Mouse (Mus musculus): ENCODE measurements at regions not wholly inside any gene's neighbourhood (a gene's known extent, or its start where the extent isn't known, plus 50 kb on each side); places are given as distances from the start of the nearest gene placed in this dataset.

GRCm38 (mm10) chr12:28380203-28380602 is 172.0 kb downstream of the Dcdc2c start:
- 87% methylated on average over 3 of the region's 3 CpGs for WGBS
- TF ChIP-seq CTCF (IDR thresholded peaks at IDR 0.05; ENCODE audit: insufficient read depth, low read length) = no peak
- TF ChIP-seq POLR2A (IDR thresholded peaks at IDR 0.05; ENCODE audit: borderline replicate concordance, extremely low read depth, low read depth, low read length) = no peak
- no peak overlapping the region for H3K4me3 ChIP-seq (replicated peaks; ENCODE audit: extremely low read depth, low read depth, low read length)
- DNase-seq = no peak
- H3K4me1 ChIP-seq (ENCODE audit: control insufficient read depth, insufficient read depth, low read length) = no peaks in the 10 kb centered on the region

- Histone ChIP-seq H3K4me3 (replicated peaks; ENCODE audit: extremely low read depth, low read depth, low read length) (no peak overlapping the region), H3K4me1 (ENCODE audit: control insufficient read depth, insufficient read depth, low read length) (no peaks in the 10 kb centered on the region)
- WGBS = 77% methylated on average over 3 of the region's 3 CpGs
- TF ChIP-seq CTCF (IDR thresholded peaks at IDR 0.05; ENCODE audit: insufficient read depth, low read length) = no peak
- TF ChIP-seq POLR2A (IDR thresholded peaks at IDR 0.05; ENCODE audit: borderline replicate concordance, extremely low read depth, low read depth, low read length) = no peak
- no peak for DNase-seq
These were observed 174.2 kb downstream of the Dcdc2c start for GRCm38 (mm10) chr12:28377968-28378367.

GRCm38 (mm10) chr12:28377373-28377772 is 174.8 kb downstream of the Dcdc2c start:
- no peak overlapping the region for H3K4me3 ChIP-seq (replicated peaks; ENCODE audit: extremely low read depth, low read depth, low read length)
- TF ChIP-seq CTCF (IDR thresholded peaks at IDR 0.05; ENCODE audit: insufficient read depth, low read length) = no peak
- TF ChIP-seq POLR2A (IDR thresholded peaks at IDR 0.05; ENCODE audit: borderline replicate concordance, extremely low read depth, low read depth, low read length) = no peak
- DNase-seq = no peak
- H3K4me1 ChIP-seq (ENCODE audit: control insufficient read depth, insufficient read depth, low read length) = no peaks in the 10 kb centered on the region
- 79% methylated on average over 4 of the region's 4 CpGs for WGBS

- 69% methylated on average over 4 of the region's 4 CpGs for WGBS
- DNase-seq = no peak
These were observed 175.4 kb downstream of the Dcdc2c start for GRCm38 (mm10) chr12:28376770-28377169.

GRCm38 (mm10) chr12:28365304-28365703 is 186.9 kb downstream of the Dcdc2c start:
- TF ChIP-seq POLR2A (IDR thresholded peaks at IDR 0.05; ENCODE audit: borderline replicate concordance, extremely low read depth, low read depth, low read length) = no peak
- no peak for TF ChIP-seq CTCF (IDR thresholded peaks at IDR 0.05; ENCODE audit: insufficient read depth, low read length)
- WGBS = 43% methylated on average over 2 of the region's 2 CpGs
- no peak for DNase-seq
- Histone ChIP-seq H3K4me1 (ENCODE audit: control insufficient read depth, insufficient read depth, low read length) (no peaks in the 10 kb centered on the region), H3K4me3 (replicated peaks; ENCODE audit: extremely low read depth, low read depth, low read length) (no peak overlapping the region)

More at GRCm38 (mm10) chr12:28376770-28377169, 175.4 kb downstream of the Dcdc2c start:
- TF ChIP-seq CTCF (IDR thresholded peaks at IDR 0.05; ENCODE audit: insufficient read depth, low read length) (no peak), POLR2A (IDR thresholded peaks at IDR 0.05; ENCODE audit: borderline replicate concordance, extremely low read depth, low read depth, low read length) (no peak)
- Histone ChIP-seq H3K4me3 (replicated peaks; ENCODE audit: extremely low read depth, low read depth, low read length) (no peak overlapping the region), H3K4me1 (ENCODE audit: control insufficient read depth, insufficient read depth, low read length) (no peaks in the 10 kb centered on the region)

- no peak for DNase-seq
- Histone ChIP-seq H3K4me3 (replicated peaks; ENCODE audit: extremely low read depth, low read depth, low read length) (no peak overlapping the region), H3K4me1 (ENCODE audit: control insufficient read depth, insufficient read depth, low read length) (no peaks in the 10 kb centered on the region)
- TF ChIP-seq POLR2A (IDR thresholded peaks at IDR 0.05; ENCODE audit: borderline replicate concordance, extremely low read depth, low read depth, low read length) (no peak), CTCF (IDR thresholded peaks at IDR 0.05; ENCODE audit: insufficient read depth, low read length) (no peak)
- 55% methylated on average over 7 of the region's 7 CpGs for WGBS
These were observed 193.4 kb downstream of the Dcdc2c start for GRCm38 (mm10) chr12:28358737-28359333.

GRCm38 (mm10) chr12:28357764-28358163 is 194.4 kb downstream of the Dcdc2c start:
- TF ChIP-seq POLR2A (IDR thresholded peaks at IDR 0.05; ENCODE audit: borderline replicate concordance, extremely low read depth, low read depth, low read length) (no peak), CTCF (IDR thresholded peaks at IDR 0.05; ENCODE audit: insufficient read depth, low read length) (no peak)
- no peak for DNase-seq
- WGBS = 88% methylated on average over 10 of the region's 10 CpGs
- no peak overlapping the region for H3K4me3 ChIP-seq (replicated peaks; ENCODE audit: extremely low read depth, low read depth, low read length)
- no peaks in the 10 kb centered on the region for H3K4me1 ChIP-seq (ENCODE audit: control insufficient read depth, insufficient read depth, low read length)

- DNase-seq = no peak
- TF ChIP-seq CTCF (IDR thresholded peaks at IDR 0.05; ENCODE audit: insufficient read depth, low read length) (no peak), POLR2A (IDR thresholded peaks at IDR 0.05; ENCODE audit: borderline replicate concordance, extremely low read depth, low read depth, low read length) (no peak)
- 40% methylated on average over 3 of the region's 3 CpGs for WGBS
- H3K4me3 ChIP-seq (replicated peaks; ENCODE audit: extremely low read depth, low read depth, low read length) = no peak overlapping the region
- H3K4me1 ChIP-seq (ENCODE audit: control insufficient read depth, insufficient read depth, low read length) = no peaks in the 10 kb centered on the region
These were observed 199.1 kb downstream of the Dcdc2c start for GRCm38 (mm10) chr12:28353140-28353539.

- WGBS = 67% methylated on average over 3 of the region's 3 CpGs
- Histone ChIP-seq H3K4me3 (replicated peaks; ENCODE audit: extremely low read depth, low read depth, low read length) (no peak overlapping the region), H3K4me1 (ENCODE audit: control insufficient read depth, insufficient read depth, low read length) (no peaks in the 10 kb centered on the region)
- TF ChIP-seq CTCF (IDR thresholded peaks at IDR 0.05; ENCODE audit: insufficient read depth, low read length) = no peak
- no peak for TF ChIP-seq POLR2A (IDR thresholded peaks at IDR 0.05; ENCODE audit: borderline replicate concordance, extremely low read depth, low read depth, low read length)
- no peak for DNase-seq
These were observed 199.6 kb downstream of the Dcdc2c start for GRCm38 (mm10) chr12:28352571-28352970.

GRCm38 (mm10) chr12:28342735-28343134 is 209.5 kb downstream of the Dcdc2c start:
- H3K4me1 ChIP-seq (ENCODE audit: control insufficient read depth, insufficient read depth, low read length) = no peaks in the 10 kb centered on the region
- TF ChIP-seq POLR2A (IDR thresholded peaks at IDR 0.05; ENCODE audit: borderline replicate concordance, extremely low read depth, low read depth, low read length) (no peak), CTCF (IDR thresholded peaks at IDR 0.05; ENCODE audit: insufficient read depth, low read length) (no peak)
- no peak for DNase-seq
- no peak overlapping the region for H3K4me3 ChIP-seq (replicated peaks; ENCODE audit: extremely low read depth, low read depth, low read length)
- WGBS = 89% methylated on average over 2 of the region's 2 CpGs
